10 mouse cellular contexts compared by ENCODE assay signal in the genomic region with DNA sequence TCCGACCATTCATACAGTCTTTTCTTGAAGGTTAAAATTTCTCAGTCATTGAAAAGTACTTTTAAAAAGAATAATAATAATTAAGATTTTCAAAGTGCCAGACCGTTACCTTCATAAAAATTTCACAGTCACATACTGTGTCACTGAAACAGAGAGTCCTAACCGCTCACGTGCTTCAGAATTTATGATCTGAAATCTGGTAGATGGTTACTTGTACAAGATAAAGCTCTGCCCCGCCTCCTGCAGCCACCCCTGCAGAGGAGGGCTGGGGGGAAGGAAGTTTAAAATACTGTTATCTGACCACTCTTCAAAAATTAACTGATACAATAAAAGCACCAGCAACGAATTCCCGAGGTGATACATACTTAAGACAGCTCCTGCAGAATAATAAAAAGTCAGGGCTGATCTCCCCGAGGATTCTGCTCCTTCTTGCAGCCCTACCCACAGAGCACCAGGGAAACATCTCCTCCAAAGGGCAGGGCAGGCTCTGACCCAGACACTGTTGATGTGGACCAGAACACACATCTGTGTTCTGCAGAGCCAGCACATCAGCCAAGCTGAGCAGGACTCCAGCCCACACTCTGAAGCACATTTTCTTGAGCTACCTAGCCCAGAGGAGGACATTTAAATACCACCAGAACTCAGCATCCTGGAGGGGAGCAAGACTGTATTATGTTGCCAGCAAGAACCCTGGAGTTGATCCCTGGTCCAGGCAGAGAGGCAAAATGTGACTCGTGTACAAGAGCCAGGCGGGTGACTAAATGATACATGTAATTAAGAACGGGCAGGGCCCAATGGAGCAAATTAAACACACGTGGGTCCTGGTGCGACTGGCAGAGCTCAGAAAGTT.
DNase-seq lines count a peak whose midpoint lies in the region; ATAC-seq and TF ChIP-seq lines count a peak whose summit lies in the region.
"Had no signal": no experiment of that assay in that cellular context is flagged by ENCODE, and none has a peak within 500 bp of the region (broad histone marks: within the 10 kb centered on the region; RNA-seq: fewer than 3 reads in every experiment).

No protein-coding gene starts in this region.

- peaks cover 26% of the 10 kb centered on the region for H3K4me1 ChIP-seq in liver, adult 2 months (ENCODE audit: control insufficient read depth, insufficient read depth, low read length)
- H3K4me1 ChIP-seq in embryonic facial prominence, embryonic 12.5 days: peaks cover 49% of the 10 kb centered on the region
- peaks cover 35% of the 10 kb centered on the region for H3K4me1 ChIP-seq in limb, embryonic 14.5 days (ENCODE audit: control insufficient read depth, insufficient read depth, low read length)
- peaks cover 13% of the 10 kb centered on the region for H3K4me1 ChIP-seq in small intestine, adult 2 months (ENCODE audit: control insufficient read depth, insufficient read depth, insufficient read length, low read length)

- peak overlapping the region; percentile 5; the same call in 1 of the 2 replicates for H3K9ac ChIP-seq in liver, adult 2 months (ENCODE audit: low read depth, low read length)
- no peak overlapping the region for H3K9ac ChIP-seq in embryonic facial prominence, embryonic 12.5 days
- no peak overlapping the region for H3K9ac ChIP-seq in limb, embryonic 14.5 days (ENCODE audit: low read depth, low read length, severe bottlenecking)

- TF ChIP-seq CTCF in liver, adult 2 months (IDR thresholded peaks at IDR 0.05; ENCODE audit: low read depth, low read length): no peak
- TF ChIP-seq CTCF in small intestine, adult 2 months (IDR thresholded peaks at IDR 0.05; ENCODE audit: extremely low read depth, insufficient read length, insufficient replicate concordance, low read depth, low read length): no peak

- no peak overlapping the region for H3K4me3 ChIP-seq in liver, adult 2 months (ENCODE audit: insufficient read depth, low read depth, low read length)
- H3K4me3 ChIP-seq in embryonic facial prominence, embryonic 12.5 days: no peak overlapping the region; the same call in 1 of the 2 replicates
- H3K4me3 ChIP-seq in limb, embryonic 14.5 days (replicated peaks; ENCODE audit: low read length): no peak overlapping the region
- H3K4me3 ChIP-seq in small intestine, adult 2 months (ENCODE audit: low read depth, low read length): no peak overlapping the region

- no peaks in the 10 kb centered on the region for H3K9me3 ChIP-seq in embryonic facial prominence, embryonic 12.5 days
- no peaks in the 10 kb centered on the region for H3K9me3 ChIP-seq in limb, embryonic 14.5 days (ENCODE audit: control insufficient read depth, low read length)

- WGBS in liver, adult 2 months: 45% methylated on average over 13 of the region's 13 CpGs
- 20% methylated on average over 13 of the region's 13 CpGs for WGBS in embryonic facial prominence, embryonic 12.5 days
- WGBS in limb, embryonic 14.5 days: 15% methylated on average over 13 of the region's 13 CpGs
- 19% methylated on average over 13 of the region's 13 CpGs for WGBS in small intestine, adult 2 months

- peak overlapping the region; percentile 19 for H3K4me2 ChIP-seq in embryonic facial prominence, embryonic 12.5 days (replicated peaks)
- H3K4me2 ChIP-seq in limb, embryonic 14.5 days (replicated peaks; ENCODE audit: low read depth, low read length, severe bottlenecking): 0 out of 2 replicates have a peak overlapping the region, but pooled peaks have one; percentile 2

- no peak for ATAC-seq in embryonic facial prominence, embryonic 12.5 days (ENCODE audit: insufficient number of reproducible peaks, insufficient read depth, low FRiP score, low TSS enrichment)
- ATAC-seq in limb, embryonic 14.5 days (ENCODE audit: low FRiP score, low read depth): no peak
- ATAC-seq in cerebellum, adult (ENCODE audit: insufficient number of reproducible peaks, low FRiP score, low TSS enrichment): no peak

- peak overlapping the region; percentile 40 for H3K27ac ChIP-seq in liver, adult 2 months (replicated peaks; ENCODE audit: insufficient read depth, low read depth, low read length)
- peak overlapping the region; percentile 74; the same call in 1 of the 2 replicates for H3K27ac ChIP-seq in embryonic facial prominence, embryonic 12.5 days
- no peak overlapping the region for H3K27ac ChIP-seq in limb, embryonic 14.5 days (replicated peaks; ENCODE audit: low read depth, low read length)
- H3K27ac ChIP-seq in small intestine, adult 2 months (ENCODE audit: insufficient read depth, low read depth, low read length): peak overlapping the region; percentile 61

- no peaks in the 10 kb centered on the region for H3K36me3 ChIP-seq in liver, adult 2 months (ENCODE audit: control insufficient read depth, insufficient read depth, low read length)
- H3K36me3 ChIP-seq in embryonic facial prominence, embryonic 12.5 days: no peaks in the 10 kb centered on the region
- no peaks in the 10 kb centered on the region for H3K36me3 ChIP-seq in limb, embryonic 14.5 days (ENCODE audit: control insufficient read depth, insufficient read depth, low read length)
- H3K36me3 ChIP-seq in small intestine, adult 2 months (ENCODE audit: control insufficient read depth, insufficient read depth, low read length): no peaks in the 10 kb centered on the region

- DNase-seq in liver, adult 2 months (ENCODE audit: extremely low read depth, low read depth, low spot score): no peak
- DNase-seq in liver: no peak
- no peak for DNase-seq in limb, embryonic 14.5 days (ENCODE audit: low spot score)
- DNase-seq in T-cell, adult 2 months (ENCODE audit: low spot score): no peak
- no peak for DNase-seq in cerebellum, adult 9-11 months
- DNase-seq: cerebellum, postnatal 36 days; kidney, adult 11 months had no signal

- no peak for TF ChIP-seq POLR2A in liver, adult 2 months (IDR thresholded peaks at IDR 0.05; ENCODE audit: extremely low read depth, insufficient read depth, low read length)
- TF ChIP-seq POLR2A in limb, embryonic 14.5 days (IDR thresholded peaks at IDR 0.05; ENCODE audit: borderline replicate concordance, extremely low read depth, insufficient read depth, insufficient read length): no peak
- no peak for TF ChIP-seq POLR2A in small intestine, adult 2 months (IDR thresholded peaks at IDR 0.05; ENCODE audit: low read depth, low read length)

- peaks cover 3% of the 10 kb centered on the region; the same call in 1 of the 2 replicates for H3K79me2 ChIP-seq in liver, adult 2 months (ENCODE audit: control insufficient read depth, insufficient read depth, low read length)

- no peaks in the 10 kb centered on the region for H3K27me3 ChIP-seq in liver, adult 2 months (ENCODE audit: control insufficient read depth, insufficient read depth, low read length)
- no peaks in the 10 kb centered on the region for H3K27me3 ChIP-seq in embryonic facial prominence, embryonic 12.5 days
- H3K27me3 ChIP-seq in limb, embryonic 14.5 days (ENCODE audit: control insufficient read depth, insufficient read depth, low read length): no peaks in the 10 kb centered on the region
- no peaks in the 10 kb centered on the region for H3K27me3 ChIP-seq in small intestine, adult 2 months (ENCODE audit: control insufficient read depth, insufficient read depth, low read length)
